Mouse (Mus musculus) ES-E14 (cell line): ENCODE data around the gene Alk. TPM values are rescaled to one million over a fixed set of nuclear protein-coding genes. Genes with fewer than 3 reads are reported as not detected.

ENCODE experiments used
- DNase-seq: peaks from one replicate; pipeline ENCODE4 v3.0.0-alpha.2; 2013; ENCODE audit warnings: low read depth, low spot score
- H3K27ac ChIP-seq: 2 replicates; pipeline ENCODE4 v1.5.1; 2012; ENCODE audit warnings: low read depth, mild to moderate bottlenecking, low read length, moderate library complexity, mixed read lengths; ENCODE audit not compliant: poor library complexity, insufficient read depth, severe bottlenecking
- H3K36me3 ChIP-seq: 2 replicates; pipeline ENCODE4 v1.6.1; 2012; ENCODE audit warnings: mild to moderate bottlenecking, low read length, moderate library complexity, mixed read lengths; ENCODE audit not compliant: control insufficient read depth, poor library complexity, insufficient read depth, severe bottlenecking
- H3K4me1 ChIP-seq, 2 experiments: fragments of 150-350 bp in 1 of 2; sonication (generic) in 1 of 2; 2 replicates each; pipeline ENCODE4 v1.6.1; 2012; ENCODE audit warnings: low read length in 2 of 2, mild to moderate bottlenecking in 1 of 2, mixed read lengths in 1 of 2; ENCODE audit not compliant: control insufficient read depth in 2 of 2, insufficient read depth in 2 of 2, poor library complexity in 1 of 2
- H3K4me3 ChIP-seq, 2 experiments: fragments of 150-350 bp in 1 of 2; sonication (generic) in 1 of 2; 2 replicates each; pipeline ENCODE4 v1.5.1; 2012; ENCODE audit warnings: low read length in 2 of 2, low read depth in 1 of 2, mild to moderate bottlenecking in 1 of 2, mixed read lengths in 1 of 2; ENCODE audit not compliant: insufficient read depth in 1 of 2, poor library complexity in 1 of 2, severe bottlenecking in 1 of 2
- H3K9ac ChIP-seq: 2 replicates; pipeline ENCODE4 v1.6.1; 2012; ENCODE audit warnings: low read depth, mild to moderate bottlenecking, low read length, mixed read lengths; ENCODE audit not compliant: poor library complexity, insufficient read depth, severe bottlenecking
- H3K9me3 ChIP-seq: fragments of 150-350 bp; sonication (generic); 2 replicates; pipeline ENCODE4 v1.6.1; 2012; ENCODE audit warnings: low read depth, mild to moderate bottlenecking, low read length; ENCODE audit not compliant: control insufficient read depth, insufficient read depth
- CHD2 ChIP-seq: IDR thresholded peaks from 2 replicates; pipeline ENCODE4 v1.6.1; 2014; ENCODE audit warnings: mild to moderate bottlenecking, low read depth, low read length, inconsistent platforms
- HCFC1 ChIP-seq: IDR thresholded peaks from 2 replicates; pipeline ENCODE4 v1.6.1; 2012; ENCODE audit warnings: low read length, inconsistent platforms, borderline replicate concordance; ENCODE audit not compliant: insufficient read depth
- MAFK ChIP-seq: IDR thresholded peaks from 2 replicates; pipeline ENCODE4 v1.6.1; 2014; ENCODE audit warnings: mild to moderate bottlenecking, low read depth, low read length, inconsistent platforms; ENCODE audit not compliant: insufficient read depth
- ZC3H11A ChIP-seq: IDR thresholded peaks from 2 replicates; pipeline ENCODE4 v1.6.1; 2012; ENCODE audit warnings: low read depth, mild to moderate bottlenecking, inconsistent platforms, low read length, borderline replicate concordance
- ZNF384 ChIP-seq: IDR thresholded peaks from 2 replicates; pipeline ENCODE4 v1.6.1; 2012; ENCODE audit warnings: low read depth, low read length, inconsistent platforms
- in situ Hi-C, 2 experiments: fragments of 600-800 bp; cut with MboI; formaldehyde crosslinking; loops; one replicate each; pipeline ENCODE4 v1.15.1; 2025; ENCODE audit warnings: low sequenced_read_pairs in 2 of 2, inconsistent platforms in 1 of 2; ENCODE audit not compliant: unreplicated experiment in 2 of 2
- total RNA-seq: library from RNA; depleted of rRNA; stranded (reverse); fragments of 300-350 nt; gene quantifications from 2 replicates; pipeline ENCODE4 v1.2.3, GENCODE M21; 2012

The Alk gene
- total RNA-seq, 1 experiment, result 0.58 TPM

- Histone ChIP-seq H3K4me1 (no peaks in the 10 kb centered on the region), H3K4me3 (no peak overlapping the region), H3K27ac (no peak overlapping the region), H3K9me3 (no peaks in the 10 kb centered on the region), H3K9ac (no peak overlapping the region), H3K36me3 (no peaks in the 10 kb centered on the region; the same call in 1 of the 2 replicates)
- TF ChIP-seq CHD2 (no peak), HCFC1 (no peak), ZC3H11A (no peak), ZNF384 (no peak), MAFK (no peak)
- DNase-seq, result no peak
- in situ Hi-C loops, result no loop called here
Observed at GRCm38 (mm10) chr17:71831960-71832359, 772.5 kb downstream of the Alk start.

- Histone ChIP-seq H3K4me3 (no peak overlapping the region), H3K9me3 (no peaks in the 10 kb centered on the region), H3K27ac (no peak overlapping the region), H3K9ac (no peak overlapping the region), H3K36me3 (peaks cover 2% of the 10 kb centered on the region; the same call in 1 of the 2 replicates), H3K4me1 (no peaks in the 10 kb centered on the region)
- TF ChIP-seq ZNF384, result no peak
- DNase-seq, result no peak
- in situ Hi-C loops, result no loop called here
Observed at GRCm38 (mm10) chr17:71828647-71829414, 775.6 kb downstream of the Alk start.

- H3K4me3 ChIP-seq, result no peak overlapping the region
- TF ChIP-seq CHD2 (no peak), HCFC1 (no peak), ZNF384 (no peak), ZC3H11A (no peak), MAFK (no peak)
- in situ Hi-C loops, result no loop called here
- no peak for DNase-seq
- no peak overlapping the region for H3K9ac ChIP-seq
- H3K4me1 ChIP-seq, result no peaks in the 10 kb centered on the region
- H3K9me3 ChIP-seq, result no peaks in the 10 kb centered on the region
- peaks cover 2% of the 10 kb centered on the region; the same call in 1 of the 2 replicates for H3K36me3 ChIP-seq
- no peak overlapping the region for H3K27ac ChIP-seq
Observed at GRCm38 (mm10) chr17:71827627-71828026, 776.8 kb downstream of the Alk start.

GRCm38 (mm10) chr17:71826603-71827002 lies 777.8 kb downstream of the Alk start:
- in situ Hi-C loops, result no loop called here
- no peaks in the 10 kb centered on the region for H3K4me1 ChIP-seq
- DNase-seq, result no peak
- H3K4me3 ChIP-seq, result no peak overlapping the region
- H3K27ac ChIP-seq, result no peak overlapping the region
- TF ChIP-seq ZC3H11A (no peak), CHD2 (no peak), HCFC1 (no peak), ZNF384 (no peak), MAFK (no peak)
- no peaks in the 10 kb centered on the region for H3K9me3 ChIP-seq
- peaks cover 2% of the 10 kb centered on the region; the same call in 1 of the 2 replicates for H3K36me3 ChIP-seq
- H3K9ac ChIP-seq, result no peak overlapping the region
